ENCODE assay signal across 23 mouse cellular contexts in genomic region chr6:120232885-120233284, GRCm38 (mm10).
A peak's percentile ranks its signal among the peaks of the same experiment; 100 is the strongest.
DNase-seq lines count a peak whose midpoint lies in the region; ATAC-seq and TF ChIP-seq lines count a peak whose summit lies in the region.
"Had no signal": no experiment of that assay in that cellular context is flagged by ENCODE, and none has a peak within 500 bp of the region (broad histone marks: within the 10 kb centered on the region; RNA-seq: fewer than 3 reads in every experiment).

No protein-coding gene starts in this region.

- in situ Hi-C loops in ES-E14 (cut with MboI; ENCODE audit: low sequenced_read_pairs in 2 of 2, unreplicated experiment in 2 of 2) = no loop called here

- TF ChIP-seq POLR2A in small intestine, adult 2 months (IDR thresholded peaks at IDR 0.05; ENCODE audit: low read depth, low read length) = no peak

- DNase-seq in ES-E14 (ENCODE audit: low read depth, low spot score) = no peak
- DNase-seq in frontal cortex, postnatal 25 days (ENCODE audit: low spot score in 2 of 2) = no peak
- DNase-seq in kidney, postnatal 10 days = no peak
- DNase-seq: adrenal gland, adult 2 months; adrenal gland, postnatal 10 days; adrenal gland, postnatal 25 days; B cell, adult 2 months; cerebellum, adult 11 months; cerebellum, adult 18-20 months; cerebellum, adult 8-10 months; cerebellum, adult 9-11 months; cerebellum, postnatal 14 days; cerebellum, postnatal 36 days; forebrain, postnatal 0 days had no signal

- 59% methylated on average over 6 of the region's 6 CpGs for WGBS in intestine, embryonic 16.5 days
- WGBS in small intestine, adult 2 months = 35% methylated on average over 6 of the region's 6 CpGs
- WGBS in midbrain, embryonic 15.5 days = 93% methylated on average over 6 of the region's 6 CpGs

- peaks cover 8% of the 10 kb centered on the region; the same call in 1 of the 2 replicates for H3K36me3 ChIP-seq in ES-E14 (ENCODE audit: control insufficient read depth, insufficient read depth, low read length, poor library complexity, severe bottlenecking)
- no peaks in the 10 kb centered on the region for H3K36me3 ChIP-seq in intestine, embryonic 16.5 days (ENCODE audit: control insufficient read depth, insufficient read depth, low read length)
- H3K36me3 ChIP-seq in small intestine, adult 2 months (ENCODE audit: control insufficient read depth, insufficient read depth, low read length) = no peaks in the 10 kb centered on the region
- no peaks in the 10 kb centered on the region for H3K36me3 ChIP-seq in midbrain, embryonic 15.5 days (replicated peaks)
- H3K36me3 ChIP-seq: embryonic facial prominence, embryonic 10.5 days; embryonic facial prominence, embryonic 12.5 days; forebrain, embryonic 15.5 days had no signal

- peak; percentile 71 for ATAC-seq in intestine, embryonic 16.5 days
- ATAC-seq in midbrain, embryonic 15.5 days (replicated peaks) = no peak
- ATAC-seq: CD4-positive, CD25-positive, alpha-beta regulatory T cell, adult 4 months; forebrain, embryonic 13.5 days; forebrain, embryonic 15.5 days; forebrain, postnatal 0 days had no signal

- H3K9me3 ChIP-seq in ES-E14 (ENCODE audit: control insufficient read depth, insufficient read depth, low read depth, low read length) = no peaks in the 10 kb centered on the region
- no peaks in the 10 kb centered on the region for H3K9me3 ChIP-seq in intestine, embryonic 16.5 days (ENCODE audit: control insufficient read depth, low read length)
- H3K9me3 ChIP-seq in midbrain, embryonic 15.5 days = no peaks in the 10 kb centered on the region
- H3K9me3 ChIP-seq: embryonic facial prominence, embryonic 10.5 days; embryonic facial prominence, embryonic 12.5 days; forebrain, embryonic 13.5 days; forebrain, embryonic 15.5 days had no signal

- TF ChIP-seq CTCF in small intestine, adult 2 months (IDR thresholded peaks at IDR 0.05; ENCODE audit: extremely low read depth, insufficient read length, insufficient replicate concordance, low read depth, low read length) = no peak

- no peaks in the 10 kb centered on the region for H3K27me3 ChIP-seq in intestine, embryonic 16.5 days (replicated peaks; ENCODE audit: control insufficient read depth, insufficient read depth, low read length)
- H3K27me3 ChIP-seq in small intestine, adult 2 months (ENCODE audit: control insufficient read depth, insufficient read depth, low read length) = no peaks in the 10 kb centered on the region
- no peaks in the 10 kb centered on the region for H3K27me3 ChIP-seq in midbrain, embryonic 15.5 days (replicated peaks)
- H3K27me3 ChIP-seq: CH12.LX; embryonic facial prominence, embryonic 12.5 days; forebrain, embryonic 13.5 days; forebrain, embryonic 15.5 days had no signal

- H3K27ac ChIP-seq in ES-E14 (ENCODE audit: insufficient read depth, low read depth, low read length, poor library complexity, severe bottlenecking) = peak overlapping the region; percentile 27; the same call in 1 of the 2 replicates
- peak overlapping the region; percentile 51; the same call in 1 of the 2 replicates for H3K27ac ChIP-seq in intestine, embryonic 16.5 days (ENCODE audit: low read length)
- H3K27ac ChIP-seq in small intestine, adult 2 months (ENCODE audit: insufficient read depth, low read depth, low read length) = peak overlapping the region; percentile 42; the same call in 1 of the 2 replicates
- no peak overlapping the region for H3K27ac ChIP-seq in midbrain, embryonic 15.5 days
- H3K27ac ChIP-seq: embryonic facial prominence, embryonic 10.5 days; embryonic facial prominence, embryonic 12.5 days; forebrain, embryonic 13.5 days; forebrain, embryonic 15.5 days had no signal

- peaks cover 6 to 36% of the 10 kb centered on the region in 2 experiments; a peak in 3 of 4 replicates for H3K4me1 ChIP-seq in ES-E14 (ENCODE audit: control insufficient read depth in 2 of 2, insufficient read depth in 2 of 2, low read length in 2 of 2, poor library complexity in 1 of 2)
- H3K4me1 ChIP-seq in intestine, embryonic 16.5 days (ENCODE audit: control insufficient read depth, insufficient read depth, low read length) = peaks cover 21% of the 10 kb centered on the region
- peaks cover 19% of the 10 kb centered on the region for H3K4me1 ChIP-seq in small intestine, adult 2 months (ENCODE audit: control insufficient read depth, insufficient read depth, insufficient read length, low read length)
- no peaks in the 10 kb centered on the region for H3K4me1 ChIP-seq in midbrain, embryonic 15.5 days
- H3K4me1 ChIP-seq: embryonic facial prominence, embryonic 12.5 days; forebrain, embryonic 15.5 days had no signal

- no peak overlapping the region for H3K4me3 ChIP-seq in ES-E14 (ENCODE audit: insufficient read depth in 1 of 2, low read depth in 1 of 2, low read length in 2 of 2, poor library complexity in 1 of 2, severe bottlenecking in 1 of 2)
- H3K4me3 ChIP-seq in intestine, embryonic 16.5 days (ENCODE audit: low read length) = no peak overlapping the region
- H3K4me3 ChIP-seq in small intestine, adult 2 months (ENCODE audit: low read depth, low read length) = no peak overlapping the region
- H3K4me3 ChIP-seq in midbrain, embryonic 15.5 days = no peak overlapping the region
- H3K4me3 ChIP-seq: embryonic facial prominence, embryonic 10.5 days; embryonic facial prominence, embryonic 12.5 days; forebrain, embryonic 13.5 days; forebrain, embryonic 15.5 days had no signal

- no peak overlapping the region for H3K4me2 ChIP-seq in intestine, embryonic 16.5 days (ENCODE audit: low read depth, low read length)
- H3K4me2 ChIP-seq in midbrain, embryonic 15.5 days = no peak overlapping the region
- H3K4me2 ChIP-seq: embryonic facial prominence, embryonic 12.5 days; forebrain, embryonic 13.5 days; forebrain, embryonic 15.5 days had no signal

- H3K9ac ChIP-seq in ES-E14 (ENCODE audit: insufficient read depth, low read depth, low read length, poor library complexity, severe bottlenecking) = no peak overlapping the region
- H3K9ac ChIP-seq in intestine, embryonic 16.5 days (ENCODE audit: low read depth, low read length) = no peak overlapping the region
- no peak overlapping the region for H3K9ac ChIP-seq in midbrain, embryonic 15.5 days
- H3K9ac ChIP-seq: embryonic facial prominence, embryonic 12.5 days; forebrain, embryonic 13.5 days; forebrain, embryonic 15.5 days; forebrain, postnatal 0 days had no signal

TF ChIP-seq in ES-E14, 5 proteins besides CTCF, POLR2A, EP300 and RAD21:
- TF ChIP-seq ZC3H11A (IDR thresholded peaks at IDR 0.05; ENCODE audit: borderline replicate concordance, low read depth, low read length) (no peak), HCFC1 (IDR thresholded peaks at IDR 0.05; ENCODE audit: borderline replicate concordance, insufficient read depth, low read length) (no peak), CHD2 (IDR thresholded peaks at IDR 0.05; ENCODE audit: low read depth, low read length) (no peak), MAFK (IDR thresholded peaks at IDR 0.05; ENCODE audit: insufficient read depth, low read depth, low read length) (no peak), ZNF384 (IDR thresholded peaks at IDR 0.05; ENCODE audit: low read depth, low read length) (no peak)
